8 mouse cellular contexts compared by ENCODE assay signal in the genomic region with DNA sequence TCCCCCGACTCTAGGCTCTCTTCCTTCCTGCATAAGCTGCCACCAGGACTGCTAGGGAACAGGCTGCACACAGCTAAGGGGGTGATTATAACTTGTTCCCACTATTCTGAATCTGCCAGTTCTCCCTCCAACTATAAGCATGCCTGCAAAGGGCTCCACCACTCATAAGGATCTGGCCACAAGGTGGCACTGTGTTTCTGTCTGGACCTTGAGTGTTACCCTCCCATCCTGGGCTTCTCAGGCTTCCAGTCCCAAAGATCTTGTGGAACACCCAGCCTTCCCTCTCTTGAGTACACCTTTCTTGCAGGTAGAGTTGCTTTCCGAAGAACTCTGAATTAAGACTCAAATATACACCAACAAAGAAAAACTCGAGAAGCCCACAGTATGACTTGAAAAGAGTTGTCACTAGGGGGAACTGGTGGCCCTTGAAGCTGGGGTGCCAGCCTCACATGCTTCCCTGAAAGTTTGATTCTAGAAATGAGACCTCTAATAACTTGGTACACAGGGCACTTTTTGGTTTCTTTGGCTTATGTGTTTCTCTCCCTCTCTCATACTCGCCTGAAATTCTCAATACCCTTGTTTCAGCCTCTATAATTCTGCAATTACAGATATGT. TPM values are rescaled to one million over a fixed set of nuclear protein-coding genes. Genes with fewer than 3 reads are reported as not detected.
DNase-seq lines count a peak whose midpoint lies in the region; ATAC-seq lines count a peak whose summit lies in the region.

No protein-coding gene starts in this region.

- peak; percentile 93 for ATAC-seq in megakaryocyte, adult 5-6 weeks (ENCODE audit: poor library complexity, severe bottlenecking)

- peak; percentile 29 for DNase-seq in WW6 (ENCODE audit: low read depth, low spot score)
- peak; percentile 88 to 95 for DNase-seq in cerebellum, postnatal 25 days
- peak; percentile 86 to 91 for DNase-seq in frontal cortex, postnatal 36 days (ENCODE audit: low spot score in 2 of 2)
- DNase-seq in hindlimb bud, embryonic 11.5 days (ENCODE audit: extremely low spot score, low read depth, low spot score), result peak; percentile 77
- peak; percentile 87 to 94 for DNase-seq in left cerebral cortex, adult 18-20 months (ENCODE audit: low spot score in 2 of 2)
- DNase-seq in right cerebral cortex, postnatal 10 days (ENCODE audit: low spot score in 2 of 2), result peak; percentile 86 to 92
- peak; percentile 90 for DNase-seq in urinary bladder, postnatal 14 days (ENCODE audit: low spot score)

RNA-seq across cellular contexts. Expression of a gene that starts 12.8 kb away (rescaled TPM):
- total RNA-seq in left cerebral cortex, adult 18-20 months (2021), result 10 to 100 TPM; 34.4 to 35.6 TPM
- total RNA-seq in megakaryocyte, adult 5-6 weeks (2015), result 21.5 and 25.4 TPM in 2 replicates
- total RNA-seq in megakaryocyte, adult 5-6 weeks (2017), result 20.4 and 28.9 TPM in 2 replicates

RNA-seq across cellular contexts. Expression of a gene that starts 27.5 kb away (rescaled TPM):
- total RNA-seq in left cerebral cortex, adult 18-20 months (2021), result 10 to 100 TPM; 43.9 to 48.5 TPM
- 22.8 and 29.9 TPM in 2 replicates for total RNA-seq in megakaryocyte, adult 5-6 weeks (2015)
- 37.2 and 43.3 TPM in 2 replicates for total RNA-seq in megakaryocyte, adult 5-6 weeks (2017)

RNA-seq across cellular contexts. Expression of a gene that starts 28.0 kb away (rescaled TPM):
- 10 to 100 TPM; 66.0 to 67.6 TPM for total RNA-seq in left cerebral cortex, adult 18-20 months (2021)
- total RNA-seq in megakaryocyte, adult 5-6 weeks (2015), result 4.9 and 7.9 TPM in 2 replicates
- 28.0 and 29.5 TPM in 2 replicates for total RNA-seq in megakaryocyte, adult 5-6 weeks (2017)

Comparison
In these comparisons a context has a peak if more than half of its experiments do, and no peak if none do; other contexts are left out.
1. Peak in every context shown above with its lines: DNase-seq and ATAC-seq.
2. DNase-seq: peak in every context shown above with its lines; median percentile 92 in cerebellum, postnatal 25 days; 90 in left cerebral cortex, adult 18-20 months; 90 in urinary bladder, postnatal 14 days; 89 in right cerebral cortex, postnatal 10 days; 88 in frontal cortex, postnatal 36 days; 77 in hindlimb bud, embryonic 11.5 days; 29 in WW6.